Mouse (Mus musculus) cortical plate, adult 2 months (tissue): Measurements from ENCODE around the gene Tmem81.

Source experiments
- CTCF ChIP-seq: fragments of 200-500 bp; IDR thresholded peaks from 2 replicates; pipeline ENCODE4 v1.5.1; 2011; ENCODE audit warnings: mild to moderate bottlenecking, control low read depth, low read length; ENCODE audit not compliant: insufficient read depth; ENCODE audit errors: extremely low read depth
- POLR2A ChIP-seq: fragments of 200-500 bp; IDR thresholded peaks from 2 replicates; pipeline ENCODE4 v1.6.1; 2011; ENCODE audit warnings: mild to moderate bottlenecking, low read length, control low read depth; ENCODE audit not compliant: insufficient read depth; ENCODE audit errors: extremely low read depth

DNA sequence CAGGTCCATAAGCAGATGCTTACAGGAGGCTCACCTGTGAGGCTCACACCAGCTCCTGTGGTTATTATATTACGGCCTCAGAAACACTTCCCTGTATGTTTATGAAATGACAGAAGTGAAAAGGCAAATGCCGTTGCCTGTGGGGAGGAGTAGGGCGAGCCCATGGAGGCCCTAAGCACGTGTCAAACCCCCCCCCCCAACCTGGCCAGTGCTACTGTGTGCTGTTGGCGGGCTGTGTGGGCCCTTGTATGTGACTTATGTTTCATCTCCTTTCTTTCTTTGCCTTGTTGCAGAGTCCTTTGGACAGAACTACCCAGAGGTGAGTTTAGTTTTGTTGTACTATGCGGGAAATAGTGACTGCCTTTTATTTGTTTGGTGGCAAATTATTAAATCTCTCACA is 22.3 kb upstream of the Tmem81 start:
- no peak for TF ChIP-seq CTCF
- no peak for TF ChIP-seq POLR2A
